Mouse (Mus musculus) midbrain, embryonic 14.5 days (tissue): Measurements from ENCODE around the gene Dbndd2. TPM values are rescaled to one million over a fixed set of nuclear protein-coding genes. Genes with fewer than 3 reads are reported as not detected.

Experiments
- ATAC-seq: fragments of 200-750 bp; cut with Nextera tagmentation; 2 replicates; pipeline ENCODE4 v1.8.0; 2017; ENCODE audit warnings: moderate number of reproducible peaks, moderate library complexity; ENCODE audit not compliant: low FRiP score, low TSS enrichment
- DNase-seq: peaks from one replicate; pipeline ENCODE4 v3.0.0-alpha.2; 2015
- H3K27ac ChIP-seq: fragments of 300-500 bp; sonication (generic); replicated peaks from 2 replicates; pipeline ENCODE4 v1.5.1; 2014; ENCODE audit warnings: mild to moderate bottlenecking, low read depth, low read length, moderate library complexity
- H3K27me3 ChIP-seq: fragments of 300-500 bp; sonication (generic); 2 replicates; pipeline ENCODE4 v1.6.1; 2014; ENCODE audit warnings: low read length, control low read depth, mixed read lengths; ENCODE audit not compliant: control insufficient read depth, insufficient read depth
- H3K36me3 ChIP-seq: fragments of 300-500 bp; sonication (generic); 2 replicates; pipeline ENCODE4 v1.6.1; 2014; ENCODE audit warnings: low read length, control low read depth; ENCODE audit not compliant: control insufficient read depth, insufficient read depth
- H3K4me1 ChIP-seq: fragments of 300-500 bp; sonication (generic); 2 replicates; pipeline ENCODE4 v1.6.1; 2014; ENCODE audit warnings: mild to moderate bottlenecking, antibody characterized with exemption, low read length, control low read depth; ENCODE audit not compliant: control insufficient read depth, insufficient read depth
- H3K4me2 ChIP-seq: fragments of 300-500 bp; sonication (generic); 2 replicates; pipeline ENCODE4 v1.6.1; 2014; ENCODE audit warnings: mild to moderate bottlenecking, low read length, moderate library complexity
- H3K4me3 ChIP-seq: fragments of 300-500 bp; sonication (generic); replicated peaks from 2 replicates; pipeline ENCODE4 v1.5.1; 2014; ENCODE audit warnings: low read depth, low read length
- H3K9ac ChIP-seq: fragments of 300-500 bp; sonication (generic); replicated peaks from 2 replicates; pipeline ENCODE4 v1.6.1; 2014; ENCODE audit warnings: mild to moderate bottlenecking, low read length, moderate library complexity
- H3K9me3 ChIP-seq: fragments of 300-500 bp; sonication (generic); 2 replicates; pipeline ENCODE4 v1.6.1; 2016; ENCODE audit warnings: low read length, control low read depth, mixed read lengths; ENCODE audit not compliant: control insufficient read depth
- WGBS: fragments of 180-500 bp; shearing (Covaris S2); extraction: QIAGEN DNeasy Blood & Tissue Kit; methylation state at CpG from one replicate; pipeline ENCODE4 v1.1.7; 2014; 5-methylcytosine and 5-hydroxymethylcytosine counted together
- polyA plus RNA-seq: library from polyadenylated mRNA; unstranded; fragments of >200 nt; fragmentation: Nextera tagmentation; extraction: Ambion mirVana; gene quantifications from 2 replicates; pipeline ENCODE4 v1.2.1, GENCODE M21; 2014

Dbndd2 gene
- polyA plus RNA-seq, result 11.4 and 11.8 TPM in 2 replicates

GRCm38 (mm10) chr2:164485681-164486257 is at the start of gene Dbndd2:
Gene Dbndd2, plus strand, starts transcription at chr2:164486106.
- Histone ChIP-seq H3K4me2 (peak within 1 kb of the TSS; percentile 100), H3K4me1 (0 out of 2 replicates have a peak, but pooled peaks cover 16% of the 10 kb centered on the region), H3K9me3 (no peaks in the 10 kb centered on the region), H3K9ac (peak within 1 kb of the TSS; percentile 67), H3K4me3 (peak within 1 kb of the TSS; percentile 65), H3K27me3 (peaks cover 21% of the 10 kb centered on the region), H3K36me3 (0 out of 2 replicates have a peak, but pooled peaks cover 5% of the 10 kb centered on the region), H3K27ac (no peak within 1 kb of the TSS)
- ATAC-seq, result peak; percentile 27; the same call in 1 of the 2 replicates
- WGBS, result under 1% methylated on average over 26 of the region's 26 CpGs
- DNase-seq, result no peak

- Histone ChIP-seq H3K36me3 (no peaks in the 10 kb centered on the region), H3K9me3 (no peaks in the 10 kb centered on the region), H3K27ac (no peak overlapping the region), H3K4me1 (no peaks in the 10 kb centered on the region), H3K4me3 (no peak overlapping the region), H3K9ac (no peak overlapping the region), H3K27me3 (peaks cover 6% of the 10 kb centered on the region), H3K4me2 (no peak overlapping the region)
- no peak for ATAC-seq
- no peak for DNase-seq
- WGBS, result 22% methylated on average over 8 of the region's 8 CpGs
These were observed 49.5 kb upstream of the Dbndd2 start for GRCm38 (mm10) chr2:164436215-164436913.

GRCm38 (mm10) chr2:164436961-164437360 is 48.9 kb upstream of the Dbndd2 start:
- Histone ChIP-seq H3K27me3 (peaks cover 8% of the 10 kb centered on the region), H3K4me2 (no peak overlapping the region), H3K4me3 (no peak overlapping the region), H3K9me3 (no peaks in the 10 kb centered on the region), H3K36me3 (no peaks in the 10 kb centered on the region), H3K9ac (no peak overlapping the region), H3K27ac (no peak overlapping the region), H3K4me1 (no peaks in the 10 kb centered on the region)
- ATAC-seq (no peak), DNase-seq (no peak)
- 56% methylated on average over 3 of the region's 3 CpGs for WGBS

- no peak for ATAC-seq
- WGBS, result 81% methylated on average over 6 of the region's 6 CpGs
- no peak for DNase-seq
These were observed 48.2 kb upstream of the Dbndd2 start for GRCm38 (mm10) chr2:164437710-164438109.

GRCm38 (mm10) chr2:164438257-164438656 is 47.6 kb upstream of the Dbndd2 start:
- Histone ChIP-seq H3K4me3 (no peak overlapping the region), H3K9me3 (no peaks in the 10 kb centered on the region), H3K9ac (no peak overlapping the region), H3K27ac (no peak overlapping the region), H3K4me1 (peaks cover 9% of the 10 kb centered on the region), H3K36me3 (no peaks in the 10 kb centered on the region), H3K4me2 (no peak overlapping the region), H3K27me3 (peaks cover 15% of the 10 kb centered on the region)
- 76% methylated on average over 8 of the region's 8 CpGs for WGBS
- ATAC-seq (no peak), DNase-seq (no peak)

More at GRCm38 (mm10) chr2:164437710-164438109, 48.2 kb upstream of the Dbndd2 start:
- Histone ChIP-seq H3K4me1 (peaks cover 3% of the 10 kb centered on the region), H3K9me3 (no peaks in the 10 kb centered on the region), H3K36me3 (no peaks in the 10 kb centered on the region), H3K4me3 (no peak overlapping the region), H3K4me2 (no peak overlapping the region), H3K9ac (no peak overlapping the region), H3K27ac (no peak overlapping the region), H3K27me3 (peaks cover 13% of the 10 kb centered on the region)

GRCm38 (mm10) chr2:164439001-164439421 is 46.9 kb upstream of the Dbndd2 start:
- Histone ChIP-seq H3K4me2 (no peak overlapping the region), H3K27ac (no peak overlapping the region), H3K36me3 (no peaks in the 10 kb centered on the region), H3K27me3 (peaks cover 15% of the 10 kb centered on the region), H3K9ac (no peak overlapping the region), H3K4me3 (no peak overlapping the region), H3K4me1 (peaks cover 13% of the 10 kb centered on the region), H3K9me3 (no peaks in the 10 kb centered on the region)
- DNase-seq, result no peak
- no peak for ATAC-seq
- 75% methylated on average over 3 of the region's 3 CpGs for WGBS

GRCm38 (mm10) chr2:164440314-164440713 is 45.6 kb upstream of the Dbndd2 start:
- no peaks in the 10 kb centered on the region for H3K9me3 ChIP-seq
- ATAC-seq, result no peak
- 88% methylated on average over 5 of the region's 5 CpGs for WGBS
- no peak overlapping the region for H3K4me2 ChIP-seq
- H3K27ac ChIP-seq, result no peak overlapping the region
- no peak overlapping the region for H3K4me3 ChIP-seq
- peaks cover 15% of the 10 kb centered on the region for H3K27me3 ChIP-seq
- H3K9ac ChIP-seq, result no peak overlapping the region
- peaks cover 13% of the 10 kb centered on the region for H3K4me1 ChIP-seq
- H3K36me3 ChIP-seq, result no peaks in the 10 kb centered on the region
- DNase-seq, result no peak

GRCm38 (mm10) chr2:164441155-164441554 is 44.8 kb upstream of the Dbndd2 start:
- Histone ChIP-seq H3K4me2 (no peak overlapping the region), H3K4me3 (no peak overlapping the region)
- no peak for ATAC-seq

GRCm38 (mm10) chr2:164441731-164442130 is 44.2 kb upstream of the Dbndd2 start:
- no peak overlapping the region for H3K4me3 ChIP-seq
- WGBS, result 32% methylated on average over 7 of the region's 7 CpGs
- no peak for ATAC-seq

More at GRCm38 (mm10) chr2:164441155-164441554, 44.8 kb upstream of the Dbndd2 start:
- Histone ChIP-seq H3K4me1 (peaks cover 13% of the 10 kb centered on the region), H3K27ac (no peak overlapping the region), H3K9ac (no peak overlapping the region), H3K27me3 (peaks cover 15% of the 10 kb centered on the region), H3K36me3 (no peaks in the 10 kb centered on the region), H3K9me3 (no peaks in the 10 kb centered on the region)
- 46% methylated on average over 8 of the region's 8 CpGs for WGBS
- no peak for DNase-seq

More at GRCm38 (mm10) chr2:164441731-164442130, 44.2 kb upstream of the Dbndd2 start:
- Histone ChIP-seq H3K4me1 (peaks cover 13% of the 10 kb centered on the region), H3K4me2 (peak overlapping the region; percentile 96; the same call in 1 of the 2 replicates), H3K36me3 (no peaks in the 10 kb centered on the region), H3K9ac (no peak overlapping the region), H3K27ac (no peak overlapping the region), H3K27me3 (peaks cover 15% of the 10 kb centered on the region), H3K9me3 (no peaks in the 10 kb centered on the region)
- DNase-seq, result no peak
